Mouse (Mus musculus) cortical plate, adult 2 months (tissue): ENCODE measurements around the gene Susd6.

Source experiments
- CTCF ChIP-seq: fragments of 200-500 bp; IDR thresholded peaks from 2 replicates; pipeline ENCODE4 v1.5.1; 2011; ENCODE audit warnings: mild to moderate bottlenecking, control low read depth, low read length; ENCODE audit not compliant: insufficient read depth; ENCODE audit errors: extremely low read depth
- POLR2A ChIP-seq: fragments of 200-500 bp; IDR thresholded peaks from 2 replicates; pipeline ENCODE4 v1.6.1; 2011; ENCODE audit warnings: mild to moderate bottlenecking, low read length, control low read depth; ENCODE audit not compliant: insufficient read depth; ENCODE audit errors: extremely low read depth

GRCm38 (mm10) chr12:80815298-80815697 lies 25.0 kb downstream of the Susd6 start:
- TF ChIP-seq CTCF (no peak), POLR2A (no peak)
